Mouse (Mus musculus): Measurements from ENCODE around the gene Ccndbp1. TPM values are rescaled to one million over a fixed set of nuclear protein-coding genes. Genes with fewer than 3 reads are reported as not detected.
"Not testable (repeated sequence)": the region's sequence is repeated elsewhere in the genome, so short reads cannot be mapped to it uniquely, and the experiment has no call there.

Gene Ccndbp1
- polyA plus RNA-seq, 1 experiment from 2014 or later: 32.8 TPM

DNA sequence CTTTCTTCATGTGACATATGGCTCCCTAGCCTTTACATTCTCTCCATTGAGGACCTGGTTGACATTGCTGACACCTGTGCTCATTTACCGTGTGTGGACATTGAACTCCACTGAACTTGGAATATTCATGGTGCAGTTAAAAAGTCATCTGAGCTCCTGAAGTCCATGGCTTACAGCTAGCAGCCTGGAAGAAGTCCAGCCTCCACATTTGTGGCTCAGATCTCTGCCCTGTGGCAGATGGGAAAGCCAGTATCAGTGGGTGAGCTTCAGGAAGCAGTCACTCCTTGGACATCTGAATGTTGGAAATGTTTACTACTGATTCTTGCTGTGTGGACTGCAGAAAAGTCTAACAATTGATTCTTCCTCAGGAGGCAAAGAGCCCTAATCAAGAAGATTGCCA lies 1.2 kb upstream of the Ccndbp1 start:
- Histone ChIP-seq H3K27me3 (replicated peaks) (no peaks in the 10 kb centered on the region), H3K9me3 (no peaks in the 10 kb centered on the region), H3K4me2 (replicated peaks) (no peak overlapping the region), H3K36me3 (no peaks in the 10 kb centered on the region), H3K4me3 (replicated peaks) (no peak overlapping the region), H3K4me1 (replicated peaks) (peaks cover 7% of the 10 kb centered on the region; the same call in 1 of the 2 replicates), H3K9ac (no peak overlapping the region), H3K27ac (no peak overlapping the region)
- ATAC-seq: no peak
- 81% methylated on average over 1 of the region's 1 CpGs for WGBS

DNA sequence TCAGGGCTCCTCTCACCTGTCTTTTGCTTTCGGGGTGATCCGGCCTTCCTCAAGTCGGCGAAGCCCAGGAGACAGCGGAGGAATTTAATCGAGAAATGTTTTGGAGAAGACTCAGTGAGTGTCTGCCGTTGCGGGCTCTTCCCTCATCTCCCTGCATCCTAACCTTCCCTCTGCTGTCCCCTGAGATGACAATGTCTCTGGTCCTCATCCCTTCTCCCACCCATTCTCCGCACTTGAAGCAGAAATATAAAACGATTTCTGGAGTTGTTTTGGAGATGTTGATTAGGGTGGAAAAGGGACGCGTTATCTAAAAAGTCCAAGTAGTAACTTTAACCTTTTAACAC lies 433 bp downstream of the Ccndbp1 start:
- H3K36me3 ChIP-seq: peaks cover 4% of the 10 kb centered on the region; the same call in 1 of the 2 replicates
- H3K4me2 ChIP-seq (replicated peaks): peak overlapping the region; percentile 73
- no peaks in the 10 kb centered on the region for H3K27me3 ChIP-seq (replicated peaks)
- 1% methylated on average over 12 of the region's 12 CpGs for WGBS
- H3K9ac ChIP-seq: peak overlapping the region; percentile 62
- no peak; the same call in 1 of the 2 replicates for ATAC-seq
- H3K9me3 ChIP-seq: no peaks in the 10 kb centered on the region
- H3K4me1 ChIP-seq (replicated peaks): peaks cover 7% of the 10 kb centered on the region; the same call in 1 of the 2 replicates
- H3K4me3 ChIP-seq (replicated peaks): peak overlapping the region; percentile 85
- 0 out of 2 replicates have a peak overlapping the region, but pooled peaks have one; percentile 27 for H3K27ac ChIP-seq

DNA sequence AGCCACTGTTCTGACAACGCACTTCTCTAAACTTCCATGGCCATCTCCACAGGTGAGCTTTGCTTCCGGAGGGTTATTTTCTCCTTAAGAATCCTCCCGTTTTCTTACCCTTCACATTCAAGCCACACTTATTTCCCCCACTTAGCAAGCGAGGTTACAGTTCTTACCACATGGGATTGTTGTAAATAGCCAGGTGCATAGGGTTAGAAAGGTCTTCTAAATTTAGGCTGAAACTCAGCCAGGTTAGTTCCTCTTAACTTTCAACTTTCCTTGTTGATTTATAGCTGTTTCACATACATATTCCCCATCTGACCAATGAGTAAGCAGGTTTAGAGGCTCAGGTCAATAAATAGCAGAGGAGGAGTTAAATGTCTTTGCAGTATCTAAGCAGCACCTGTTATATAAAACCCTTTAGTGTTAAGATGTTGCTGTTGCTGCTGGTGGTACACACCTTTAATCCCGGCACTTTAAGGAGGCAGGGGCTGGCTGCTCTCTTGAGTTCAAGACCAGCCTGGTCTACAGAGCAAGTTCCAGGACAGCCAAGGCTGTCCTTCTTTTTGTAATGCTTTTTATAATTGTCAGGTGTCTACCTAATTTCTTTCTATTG lies 971 bp downstream of the Ccndbp1 start:
- Histone ChIP-seq H3K9me3 (no peaks in the 10 kb centered on the region), H3K27ac (no peak overlapping the region), H3K9ac (peak overlapping the region; percentile 62), H3K4me2 (replicated peaks) (peak overlapping the region; percentile 73), H3K4me1 (replicated peaks) (peaks cover 7% of the 10 kb centered on the region; the same call in 1 of the 2 replicates), H3K27me3 (replicated peaks) (no peaks in the 10 kb centered on the region), H3K36me3 (peaks cover 4% of the 10 kb centered on the region; the same call in 1 of the 2 replicates), H3K4me3 (replicated peaks) (peak overlapping the region; percentile 85)
- no peak for ATAC-seq
- WGBS: 18% methylated on average over 5 of the region's 5 CpGs

DNA sequence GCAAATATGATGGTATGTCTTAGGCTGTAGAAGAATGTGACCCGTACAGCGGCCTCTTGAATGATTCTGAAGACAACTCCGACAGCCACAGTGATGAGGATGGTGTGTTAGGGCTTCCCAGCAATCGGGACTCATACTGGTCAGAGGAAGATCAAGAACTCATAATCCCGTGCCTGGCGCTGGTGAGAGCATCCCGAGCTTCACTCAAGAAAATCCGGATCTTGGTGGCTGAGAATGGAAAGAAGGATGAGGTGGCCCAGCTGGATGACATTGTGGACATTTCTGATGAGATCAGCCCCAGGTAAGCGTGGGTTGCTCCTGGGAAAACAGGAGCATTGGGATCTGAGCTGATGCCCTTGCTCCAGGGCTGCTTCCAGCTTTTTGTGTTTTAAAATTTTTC lies 4.5 kb downstream of the Ccndbp1 start:
- H3K27me3 ChIP-seq (replicated peaks): no peaks in the 10 kb centered on the region
- H3K4me2 ChIP-seq (replicated peaks): no peak overlapping the region
- no peaks in the 10 kb centered on the region for H3K9me3 ChIP-seq
- no peak for ATAC-seq
- H3K36me3 ChIP-seq: peaks cover 10% of the 10 kb centered on the region
- 93% methylated on average over 9 of the region's 9 CpGs for WGBS
- H3K4me3 ChIP-seq (replicated peaks): no peak overlapping the region
- H3K4me1 ChIP-seq (replicated peaks): peaks cover 7% of the 10 kb centered on the region; the same call in 1 of the 2 replicates
- H3K27ac ChIP-seq: no peak overlapping the region
- H3K9ac ChIP-seq: no peak overlapping the region

DNA sequence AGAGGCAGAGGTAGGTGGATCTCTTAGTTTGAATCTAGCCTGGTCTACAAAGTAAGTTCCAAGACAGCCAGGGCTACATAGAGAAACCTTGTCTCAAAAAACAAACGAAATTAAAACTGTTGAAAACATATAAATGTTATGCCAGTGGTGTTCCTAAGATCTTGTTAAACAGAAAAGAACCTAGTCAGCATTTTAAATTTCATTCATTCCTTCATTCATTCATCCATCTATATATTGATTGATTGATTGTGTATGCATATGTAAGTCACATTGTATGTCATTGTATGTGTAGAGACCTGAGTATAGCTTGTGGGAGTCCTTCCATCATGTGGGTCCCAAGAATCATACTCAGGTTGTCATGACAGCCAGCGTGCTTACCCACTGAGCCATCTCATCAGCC lies 7.3 kb downstream of the Ccndbp1 start:
- H3K27ac ChIP-seq: no peak overlapping the region
- ATAC-seq: no peak
- H3K4me3 ChIP-seq (replicated peaks): no peak overlapping the region
- H3K36me3 ChIP-seq: peaks cover 13% of the 10 kb centered on the region
- WGBS: 85% methylated on average over 2 of the region's 2 CpGs
- no peak overlapping the region for H3K4me2 ChIP-seq (replicated peaks)
- no peaks in the 10 kb centered on the region for H3K9me3 ChIP-seq
- H3K27me3 ChIP-seq (replicated peaks): no peaks in the 10 kb centered on the region
- H3K4me1 ChIP-seq (replicated peaks): no peaks in the 10 kb centered on the region
- H3K9ac ChIP-seq: no peak overlapping the region

DNA sequence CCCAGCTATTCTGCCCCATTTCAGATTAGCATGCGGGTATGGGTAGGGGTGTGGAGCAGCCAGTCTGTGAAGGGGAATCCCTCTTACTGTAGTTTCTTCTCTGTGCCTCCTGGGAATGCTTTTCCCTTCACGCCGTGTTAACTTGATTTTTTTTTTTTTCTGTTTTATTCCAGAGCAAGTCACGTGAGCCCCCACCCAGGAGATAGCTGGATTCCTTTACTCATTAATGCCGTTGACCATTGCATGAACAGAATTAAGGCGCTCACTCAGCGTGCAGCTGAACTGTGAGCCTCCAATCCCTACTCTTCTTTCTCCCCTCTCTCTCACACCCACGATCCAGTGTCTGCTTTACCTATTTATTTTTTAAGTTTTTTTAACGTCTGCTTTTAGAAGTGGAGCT lies 8.0 kb downstream of the Ccndbp1 start:
- no peak for ATAC-seq
- Histone ChIP-seq H3K4me1 (replicated peaks) (no peaks in the 10 kb centered on the region), H3K9me3 (no peaks in the 10 kb centered on the region), H3K4me2 (replicated peaks) (no peak overlapping the region), H3K27me3 (replicated peaks) (no peaks in the 10 kb centered on the region), H3K4me3 (replicated peaks) (no peak overlapping the region), H3K27ac (no peak overlapping the region), H3K9ac (no peak overlapping the region), H3K36me3 (peaks cover 13% of the 10 kb centered on the region)
- 87% methylated on average over 9 of the region's 9 CpGs for WGBS

DNA sequence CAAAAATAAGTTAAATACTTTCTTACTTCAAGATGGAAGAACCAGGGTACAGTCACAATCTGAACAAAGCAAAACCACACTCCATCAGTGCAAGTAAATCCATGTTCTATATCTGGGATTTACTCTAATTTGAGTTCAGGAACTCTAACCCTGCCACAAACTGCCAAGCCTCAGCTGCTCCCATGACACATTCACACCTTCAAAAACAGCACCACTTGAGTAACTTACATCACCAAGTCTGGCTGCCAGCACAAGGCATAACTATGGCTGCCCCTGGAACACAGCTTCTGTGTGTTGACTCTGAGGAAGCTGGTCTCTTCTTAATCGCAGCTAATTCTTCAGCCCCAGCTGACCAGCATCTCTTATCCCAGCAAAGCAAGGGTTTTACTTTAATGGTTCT lies 8.9 kb downstream of the Ccndbp1 start:
- Histone ChIP-seq H3K4me3 (replicated peaks) (no peak overlapping the region), H3K36me3 (peaks cover 13% of the 10 kb centered on the region), H3K9ac (no peak overlapping the region), H3K4me2 (replicated peaks) (no peak overlapping the region), H3K27ac (no peak overlapping the region), H3K4me1 (replicated peaks) (no peaks in the 10 kb centered on the region), H3K9me3 (no peaks in the 10 kb centered on the region), H3K27me3 (replicated peaks) (no peaks in the 10 kb centered on the region)
- WGBS: 94% methylated on average over 1 of the region's 1 CpGs
- no peak for ATAC-seq

DNA sequence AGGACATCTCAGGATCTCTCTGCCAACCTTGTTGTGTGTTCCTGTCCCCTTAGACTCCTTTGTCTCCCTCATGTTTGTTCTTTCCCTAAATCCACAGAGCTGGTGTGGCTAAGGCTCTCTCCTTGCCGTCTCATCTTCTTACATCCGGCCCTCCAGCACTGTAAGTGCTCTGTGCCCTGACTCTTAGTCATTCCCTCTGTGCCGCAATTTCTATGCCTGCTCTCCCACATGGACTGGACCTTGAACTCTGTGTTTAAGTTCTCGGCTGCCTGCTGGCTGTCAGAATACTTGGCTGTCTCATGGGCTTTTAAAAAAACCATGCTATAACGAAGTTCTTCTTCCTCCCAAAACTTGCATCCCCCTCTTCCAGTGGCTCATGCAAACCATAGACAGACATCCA lies 14.7 kb downstream of the Ccndbp1 start:
- 52% methylated on average over 5 of the region's 5 CpGs for WGBS
- ATAC-seq: peak; percentile 76
- no peak overlapping the region for H3K4me3 ChIP-seq (replicated peaks)
- no peak overlapping the region for H3K9ac ChIP-seq
- no peaks in the 10 kb centered on the region for H3K9me3 ChIP-seq
- H3K27me3 ChIP-seq (replicated peaks): no peaks in the 10 kb centered on the region
- H3K4me1 ChIP-seq (replicated peaks): no peaks in the 10 kb centered on the region
- H3K4me2 ChIP-seq (replicated peaks): no peak overlapping the region
- no peak overlapping the region for H3K27ac ChIP-seq
- peaks cover under 1% of the 10 kb centered on the region for H3K36me3 ChIP-seq

DNA sequence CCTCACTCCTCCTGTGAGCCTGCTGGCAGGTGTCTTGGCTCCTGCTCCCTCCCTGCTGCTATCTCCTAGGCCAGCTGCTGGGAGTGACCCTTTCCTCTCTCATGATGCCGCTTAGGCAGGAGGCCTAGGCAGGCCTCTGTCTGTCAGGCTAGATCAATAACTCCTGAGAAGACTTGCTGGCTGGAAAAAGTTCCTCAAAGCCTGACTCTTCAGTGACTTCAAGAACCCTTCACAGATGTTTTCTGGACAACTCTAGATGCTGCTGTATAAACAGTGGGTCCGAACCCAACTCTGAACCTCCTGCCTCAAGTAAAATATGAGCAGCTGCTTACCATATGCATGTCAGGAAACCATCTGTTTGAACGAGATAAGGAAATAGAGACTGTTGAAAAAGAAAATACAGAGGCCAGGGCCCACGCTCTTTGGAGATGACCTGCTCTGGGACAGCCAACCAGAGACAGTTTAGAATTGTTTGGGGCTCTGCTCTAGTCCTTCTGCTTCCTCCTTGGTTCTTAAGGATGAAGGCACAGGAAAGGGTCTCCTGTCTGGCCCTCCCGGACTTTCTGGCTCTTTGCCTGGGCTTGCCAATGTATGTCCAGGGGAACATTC lies 28.6 kb downstream of the Ccndbp1 start, which contains the start of gene Epb42:
Epb42 (minus strand) TSS at position 340 of the 609 bp plus-strand sequence.
- ATAC-seq: peak; percentile 88
- no peaks in the 10 kb centered on the region for H3K27me3 ChIP-seq (replicated peaks)
- 56% methylated on average over 5 of the region's 5 CpGs for WGBS
- no peak within 1 kb of the TSS for H3K4me3 ChIP-seq (replicated peaks)
- no peaks in the 10 kb centered on the region for H3K36me3 ChIP-seq
- no peak within 1 kb of the TSS for H3K27ac ChIP-seq
- no peak within 1 kb of the TSS for H3K4me2 ChIP-seq (replicated peaks)
- no peaks in the 10 kb centered on the region for H3K9me3 ChIP-seq
- no peak within 1 kb of the TSS for H3K9ac ChIP-seq
- H3K4me1 ChIP-seq (replicated peaks): 0 out of 2 replicates have a peak, but pooled peaks cover 2% of the 10 kb centered on the region

DNA sequence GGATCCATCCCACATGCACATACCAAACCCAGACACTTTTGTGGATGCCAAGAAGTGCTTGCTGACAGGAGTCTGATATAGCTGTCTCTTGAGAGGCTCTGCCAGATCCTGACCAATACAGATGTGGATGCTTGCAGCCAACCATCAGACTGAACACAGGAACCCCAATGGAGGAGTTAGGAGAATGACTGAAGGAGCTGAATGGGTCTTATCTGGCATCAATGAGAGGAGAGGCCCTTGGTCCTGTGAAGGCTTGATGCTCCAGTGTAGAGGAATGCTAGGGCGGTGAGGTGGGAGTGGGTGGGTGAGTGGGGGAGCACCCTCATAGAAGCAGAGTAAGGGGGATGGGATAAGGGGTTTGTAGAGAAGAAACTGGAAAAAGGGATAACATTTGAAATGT lies 30.6 kb downstream of the Ccndbp1 start:
- not testable (repeated sequence) for H3K27me3 ChIP-seq (replicated peaks); ATAC-seq; H3K9ac ChIP-seq; H3K27ac ChIP-seq; H3K36me3 ChIP-seq; H3K4me2 ChIP-seq (replicated peaks); H3K4me1 ChIP-seq (replicated peaks); H3K4me3 ChIP-seq (replicated peaks); H3K9me3 ChIP-seq
- 100% methylated on average over 1 of the region's 1 CpGs for WGBS

DNA sequence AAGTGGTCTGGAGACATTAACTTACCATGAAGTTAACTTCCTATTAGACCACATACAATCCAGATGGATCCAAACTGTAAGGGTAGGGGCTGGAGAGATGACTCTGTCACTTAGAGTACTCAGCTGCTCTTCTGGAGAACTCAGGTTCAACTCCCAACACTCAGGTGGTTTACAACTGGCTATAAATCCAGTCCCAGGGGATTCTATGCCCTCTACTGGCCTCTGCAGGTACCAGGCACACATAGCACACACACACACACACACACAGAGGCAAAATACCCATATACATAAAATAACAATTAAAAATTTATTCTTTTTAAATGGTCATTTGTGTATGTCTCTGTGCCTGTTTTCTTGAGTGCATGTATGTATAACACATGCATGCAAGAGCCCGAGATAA lies 31.2 kb downstream of the Ccndbp1 start:
- ATAC-seq: no peak
- Histone ChIP-seq H3K4me1 (replicated peaks) (0 out of 2 replicates have a peak, but pooled peaks cover 2% of the 10 kb centered on the region), H3K27ac (no peak overlapping the region), H3K36me3 (no peaks in the 10 kb centered on the region), H3K4me3 (replicated peaks) (no peak overlapping the region), H3K9ac (no peak overlapping the region), H3K9me3 (no peaks in the 10 kb centered on the region), H3K27me3 (replicated peaks) (no peaks in the 10 kb centered on the region), H3K4me2 (replicated peaks) (no peak overlapping the region)
- 94% methylated on average over 1 of the region's 1 CpGs for WGBS

DNA sequence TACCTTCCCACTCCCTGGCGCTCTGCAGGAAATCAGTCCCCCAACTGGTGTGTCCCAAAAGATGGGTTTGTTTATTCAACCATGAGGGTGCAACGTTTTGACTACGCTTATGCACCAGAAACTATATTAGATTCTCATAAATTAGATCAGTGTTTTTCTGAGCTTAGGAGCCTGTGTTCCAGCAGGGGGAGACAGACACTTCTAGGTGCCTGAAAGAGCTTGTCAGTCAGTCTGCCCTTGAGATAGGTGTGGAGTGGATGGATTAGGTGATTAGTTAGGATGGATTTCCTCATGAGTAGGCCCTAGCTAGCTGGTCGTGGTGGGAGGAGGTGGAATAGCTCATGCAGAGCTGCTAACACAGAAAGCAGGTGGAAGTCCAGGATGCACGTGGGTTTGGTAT lies 32.9 kb downstream of the Ccndbp1 start:
- H3K4me1 ChIP-seq (replicated peaks): 0 out of 2 replicates have a peak, but pooled peaks cover 2% of the 10 kb centered on the region
- WGBS: 41% methylated on average over 5 of the region's 5 CpGs
- H3K36me3 ChIP-seq: no peaks in the 10 kb centered on the region
- H3K4me3 ChIP-seq (replicated peaks): no peak overlapping the region
- H3K9me3 ChIP-seq: no peaks in the 10 kb centered on the region
- ATAC-seq: no peak
- H3K4me2 ChIP-seq (replicated peaks): no peak overlapping the region
- no peaks in the 10 kb centered on the region for H3K27me3 ChIP-seq (replicated peaks)
- H3K9ac ChIP-seq: no peak overlapping the region
- no peak overlapping the region for H3K27ac ChIP-seq

DNA sequence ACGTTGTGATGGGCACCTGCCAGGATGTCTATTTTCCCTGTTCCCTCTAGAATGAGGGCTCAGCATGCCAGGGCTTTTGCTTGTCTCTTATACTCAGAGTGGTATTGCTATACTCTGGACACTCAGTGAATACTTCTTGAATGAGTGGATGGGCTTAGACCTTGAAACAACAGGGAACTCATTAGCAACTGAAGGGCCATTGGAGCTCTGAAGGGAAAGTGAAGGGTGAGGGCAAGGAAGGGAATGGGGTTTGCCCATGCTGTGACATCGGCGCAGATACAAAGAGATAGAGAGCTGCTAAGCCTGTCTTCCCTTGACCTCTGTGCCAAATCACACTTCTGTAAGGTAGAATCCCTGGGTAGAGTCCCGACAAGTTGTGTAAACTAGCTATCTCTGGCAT lies 37.5 kb downstream of the Ccndbp1 start:
- no peak for ATAC-seq

More for the DNA sequence above, 37.5 kb downstream of the Ccndbp1 start:
- H3K27ac ChIP-seq: no peak overlapping the region
- H3K27me3 ChIP-seq (replicated peaks): no peaks in the 10 kb centered on the region
- no peak overlapping the region for H3K4me3 ChIP-seq (replicated peaks)
- no peaks in the 10 kb centered on the region for H3K36me3 ChIP-seq
- no peak overlapping the region for H3K9ac ChIP-seq
- no peaks in the 10 kb centered on the region for H3K9me3 ChIP-seq
- H3K4me2 ChIP-seq (replicated peaks): no peak overlapping the region
- WGBS: 82% methylated on average over 4 of the region's 4 CpGs
- H3K4me1 ChIP-seq (replicated peaks): no peaks in the 10 kb centered on the region
